Mouse (Mus musculus) kidney, adult 2 months (tissue): Measurements from ENCODE around the gene Tmed11. TPM values are rescaled to one million over a fixed set of nuclear protein-coding genes. Genes with fewer than 3 reads are reported as not detected.

Experiments
- DNase-seq: peaks from one replicate; pipeline ENCODE4 v3.0.0; 2021
- H3K27ac ChIP-seq: fragments of 200-500 bp; 2 replicates; pipeline ENCODE4 v1.5.1; 2012; ENCODE audit warnings: low read depth, low read length, control low read depth, inconsistent platforms; ENCODE audit not compliant: insufficient read depth
- H3K27me3 ChIP-seq: fragments of 200-500 bp; replicated peaks from 2 replicates; pipeline ENCODE4 v1.6.1; 2012; ENCODE audit warnings: mild to moderate bottlenecking, moderate library complexity, low read length, inconsistent platforms; ENCODE audit not compliant: control insufficient read depth, insufficient read depth
- H3K36me3 ChIP-seq: fragments of 200-500 bp; 2 replicates; pipeline ENCODE4 v1.6.1; 2012; ENCODE audit warnings: mild to moderate bottlenecking, moderate library complexity, low read length, inconsistent platforms; ENCODE audit not compliant: control insufficient read depth, insufficient read depth
- H3K4me1 ChIP-seq: fragments of 200-500 bp; 2 replicates; pipeline ENCODE4 v1.6.1; 2011; ENCODE audit warnings: low read length; ENCODE audit not compliant: control insufficient read depth, insufficient read depth
- H3K4me3 ChIP-seq: fragments of 200-500 bp; 2 replicates; pipeline ENCODE4 v1.5.1; 2011; ENCODE audit warnings: mild to moderate bottlenecking, low read depth, low read length, control low read depth; ENCODE audit not compliant: insufficient read depth
- CTCF ChIP-seq: fragments of 200-500 bp; conservative IDR thresholded peaks from 2 replicates; pipeline ENCODE4 v1.5.1; 2011; ENCODE audit warnings: low read depth, mild to moderate bottlenecking, control low read depth, low read length, moderate library complexity, mixed read lengths; ENCODE audit not compliant: insufficient read depth, insufficient read length
- POLR2A ChIP-seq: fragments of 200-500 bp; IDR thresholded peaks from one replicate; pipeline ENCODE4 v1.6.1; 2011; ENCODE audit warnings: low read depth, low read length, control low read depth
- WGBS: fragments of 180-500 bp; shearing (Covaris S2); methylation state at CpG from one replicate; pipeline ENCODE4 v1.1.7; 2018; 5-methylcytosine and 5-hydroxymethylcytosine counted together
- polyA plus RNA-seq: library from polyadenylated mRNA; depleted of rRNA; stranded (reverse); fragments of >200 nt; gene quantifications from 2 replicates; pipeline ENCODE4 v1.2.3, GENCODE M21; 2012; rRNA removed

The Tmed11 gene
- polyA plus RNA-seq, 1 experiment = not detected

DNA sequence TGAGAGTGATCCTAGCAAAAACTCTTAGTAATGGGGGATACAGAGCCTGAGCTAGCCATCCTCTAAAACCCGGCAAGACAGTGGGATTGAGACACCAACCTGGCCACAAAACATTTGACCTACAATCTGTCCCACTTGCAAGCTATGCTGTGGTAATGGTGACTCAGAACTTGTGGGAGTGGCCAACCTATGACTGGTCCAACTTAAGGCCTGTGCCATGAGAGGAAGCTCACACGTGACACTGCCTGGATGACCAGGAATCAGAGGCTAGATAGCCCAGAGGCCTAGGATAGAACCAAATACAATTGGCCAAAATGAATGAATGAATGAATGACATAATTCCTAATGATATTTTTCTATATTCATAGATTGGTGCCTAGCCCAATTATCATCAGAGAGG lies 53.3 kb downstream of the Tmed11 start:
- no peak for DNase-seq
- WGBS = 83% methylated on average over 2 of the region's 2 CpGs
- no peaks in the 10 kb centered on the region for H3K27me3 ChIP-seq
- no peak for TF ChIP-seq POLR2A
- TF ChIP-seq CTCF = no peak
- no peak overlapping the region for H3K4me3 ChIP-seq
- H3K36me3 ChIP-seq = no peaks in the 10 kb centered on the region
- no peak overlapping the region for H3K27ac ChIP-seq
- H3K4me1 ChIP-seq = no peaks in the 10 kb centered on the region

DNA sequence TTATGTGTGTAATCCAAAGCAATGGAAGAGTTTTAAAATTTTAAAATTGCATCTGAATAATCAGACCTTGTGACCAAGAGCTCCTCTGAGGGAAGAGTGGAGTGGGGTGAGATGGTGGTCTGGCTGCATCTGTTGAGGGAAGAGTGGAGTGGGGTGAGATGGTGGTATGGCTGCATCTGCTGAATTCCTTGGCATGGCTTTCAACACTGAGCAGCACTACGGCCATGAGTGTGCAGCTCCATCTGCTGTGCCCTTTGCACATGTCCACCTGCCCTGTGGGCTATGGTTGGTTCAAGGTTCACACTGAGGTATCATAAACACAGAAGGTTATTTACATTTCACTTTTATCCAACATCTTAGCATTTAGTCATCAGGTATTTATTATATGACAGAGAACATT lies 67.7 kb downstream of the Tmed11 start:
- H3K4me3 ChIP-seq = no peak overlapping the region
- no peak for DNase-seq
- H3K27ac ChIP-seq = no peak overlapping the region
- WGBS = 55% methylated on average over 1 of the region's 1 CpGs
- no peaks in the 10 kb centered on the region for H3K36me3 ChIP-seq
- no peaks in the 10 kb centered on the region for H3K4me1 ChIP-seq
- no peak for TF ChIP-seq CTCF
- TF ChIP-seq POLR2A = no peak
- H3K27me3 ChIP-seq = no peaks in the 10 kb centered on the region

Other genes starting within 250 kb of the Tmed11 start
- 0.26 and 0.59 TPM in 2 replicates for gene Cplx1, start 245.3 kb downstream of the Tmed11 start, polyA plus RNA-seq
- gene Gak, start 165.6 kb downstream of the Tmed11 start, polyA plus RNA-seq = 80.5 and 89.0 TPM in 2 replicates
- 67.1 and 76.4 TPM in 2 replicates for gene Tmem175, start 165.6 kb downstream of the Tmed11 start, polyA plus RNA-seq
- gene Idua, start 135.0 kb downstream of the Tmed11 start, polyA plus RNA-seq = 9.1 and 12.7 TPM in 2 replicates
- gene Dgkq, start 125.7 kb downstream of the Tmed11 start, polyA plus RNA-seq = 27.9 and 34.8 TPM in 2 replicates
- gene Slc26a1, start 119.8 kb downstream of the Tmed11 start, polyA plus RNA-seq = 257 and 309 TPM in 2 replicates
- gene Fgfrl1, start 103.0 kb downstream of the Tmed11 start, polyA plus RNA-seq = 65.1 and 74.8 TPM in 2 replicates
- not detected in 2 replicates for gene Rnf212, start 20.4 kb downstream of the Tmed11 start, polyA plus RNA-seq
- not detected in 2 replicates for gene Vmn2r8, start 13.5 kb upstream of the Tmed11 start, polyA plus RNA-seq
- not detected in 2 replicates for gene Vmn2r9, start 57.2 kb upstream of the Tmed11 start, polyA plus RNA-seq
- not detected in 2 replicates for gene Vmn2r10, start 211.2 kb upstream of the Tmed11 start, polyA plus RNA-seq